Mouse (Mus musculus) gastrocnemius, adult 18-20 months (tissue): ENCODE measurements around the gene Vgf. TPM values are rescaled to one million over a fixed set of nuclear protein-coding genes. Genes with fewer than 3 reads are reported as not detected.

Experiments used
- DNase-seq: peaks from one replicate; pipeline ENCODE4 v3.0.0; 2021; ENCODE audit warnings: low spot score
- total RNA-seq, 2 experiments: library from RNA; stranded (reverse); gene quantifications; 2 replicates each; pipeline ENCODE4 v1.2.3; 2021

Vgf gene
- total RNA-seq, 2 experiments from 2014 or later: not detected

DNA sequence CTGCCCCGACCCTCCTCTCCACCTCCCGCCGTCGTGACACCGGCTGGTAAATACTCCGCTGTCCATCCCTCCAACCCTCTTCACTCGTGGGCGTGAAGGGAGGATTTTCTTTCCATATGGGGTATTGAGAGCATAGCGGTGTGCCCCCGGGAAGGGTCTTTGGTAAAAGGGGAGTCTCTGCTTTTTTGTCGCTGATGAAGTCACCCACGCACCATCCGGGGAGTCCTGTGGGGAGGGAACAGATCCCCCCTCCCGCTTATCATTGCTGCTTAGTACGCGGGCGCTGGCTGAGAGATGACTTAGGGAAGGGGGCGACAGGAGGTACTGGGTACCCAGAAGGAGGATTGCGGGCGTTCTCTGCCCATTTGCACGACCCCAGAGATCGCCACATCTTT, 4.2 kb downstream of the Vgf start:
- no peak for DNase-seq

DNA sequence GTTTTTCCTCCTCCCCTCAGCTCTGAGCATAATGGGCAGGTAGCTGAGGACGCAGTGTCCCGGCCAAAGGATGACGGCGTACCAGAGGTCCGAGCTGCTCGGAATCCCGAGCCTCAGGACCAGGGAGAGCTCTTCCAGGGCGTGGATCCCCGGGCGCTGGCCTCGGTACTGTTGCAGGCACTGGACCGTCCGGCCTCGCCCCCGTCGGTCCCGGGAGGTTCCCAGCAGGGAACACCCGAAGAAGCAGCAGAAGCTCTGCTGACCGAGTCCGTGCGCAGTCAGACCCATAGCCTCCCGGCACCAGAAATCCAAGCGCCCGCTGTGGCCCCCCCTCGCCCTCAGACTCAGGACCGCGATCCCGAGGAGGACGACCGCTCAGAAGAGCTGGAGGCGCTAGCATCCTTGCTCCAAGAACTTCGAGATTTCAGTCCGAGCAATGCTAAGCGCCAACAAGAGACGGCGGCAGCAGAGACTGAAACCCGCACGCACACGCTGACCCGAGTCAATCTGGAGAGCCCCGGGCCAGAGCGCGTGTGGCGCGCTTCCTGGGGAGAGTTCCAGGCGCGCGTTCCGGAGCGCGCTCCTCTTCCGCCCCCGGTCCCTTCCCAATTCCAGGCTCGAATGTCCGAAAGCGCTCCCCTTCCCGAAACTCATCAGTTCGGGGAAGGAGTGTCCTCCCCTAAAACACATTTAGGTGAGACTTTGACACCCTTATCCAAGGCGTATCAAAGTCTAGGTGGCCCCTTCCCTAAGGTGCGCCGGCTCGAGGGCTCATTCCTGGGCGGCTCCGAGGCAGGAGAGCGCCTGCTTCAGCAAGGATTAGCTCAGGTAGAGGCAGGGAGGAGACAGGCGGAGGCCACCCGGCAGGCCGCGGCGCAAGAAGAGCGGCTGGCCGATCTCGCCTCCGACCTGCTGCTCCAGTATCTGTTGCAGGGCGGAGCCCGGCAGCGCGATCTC, 5.2 kb downstream of the Vgf start:
- DNase-seq: no peak

DNA sequence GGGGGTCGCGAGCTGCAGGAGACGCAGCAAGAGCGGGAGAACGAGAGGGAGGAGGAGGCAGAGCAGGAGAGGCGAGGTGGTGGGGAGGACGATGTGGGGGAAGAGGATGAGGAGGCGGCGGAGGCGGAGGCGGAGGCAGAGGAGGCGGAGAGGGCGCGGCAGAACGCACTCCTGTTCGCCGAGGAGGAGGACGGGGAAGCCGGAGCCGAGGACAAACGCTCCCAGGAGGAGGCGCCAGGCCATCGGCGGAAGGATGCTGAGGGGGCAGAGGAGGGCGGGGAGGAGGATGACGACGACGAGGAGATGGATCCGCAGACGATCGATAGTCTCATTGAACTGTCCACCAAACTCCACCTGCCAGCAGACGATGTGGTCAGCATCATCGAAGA, 5.8 kb downstream of the Vgf start:
- DNase-seq: no peak

DNA sequence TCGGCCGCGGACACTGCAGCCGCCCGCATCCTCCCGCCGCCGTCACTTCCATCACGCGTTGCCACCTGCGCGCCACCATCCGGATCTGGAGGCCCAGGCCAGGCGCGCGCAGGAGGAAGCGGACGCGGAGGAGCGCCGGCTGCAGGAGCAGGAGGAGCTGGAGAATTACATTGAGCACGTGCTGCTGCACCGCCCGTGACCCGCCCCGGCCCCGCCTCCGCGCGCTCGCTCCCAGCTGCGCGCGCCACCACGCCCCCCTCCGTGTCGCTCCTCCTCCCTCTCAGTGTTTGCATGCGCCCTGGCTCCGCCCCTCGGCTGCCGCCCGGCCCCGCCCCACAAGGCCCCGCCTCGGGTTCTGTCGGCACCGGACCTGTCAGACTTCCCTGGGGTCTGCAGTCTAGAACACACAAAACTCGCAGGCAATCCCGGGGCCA, 6.5 kb downstream of the Vgf start:
- DNase-seq: peak; percentile 81

DNA sequence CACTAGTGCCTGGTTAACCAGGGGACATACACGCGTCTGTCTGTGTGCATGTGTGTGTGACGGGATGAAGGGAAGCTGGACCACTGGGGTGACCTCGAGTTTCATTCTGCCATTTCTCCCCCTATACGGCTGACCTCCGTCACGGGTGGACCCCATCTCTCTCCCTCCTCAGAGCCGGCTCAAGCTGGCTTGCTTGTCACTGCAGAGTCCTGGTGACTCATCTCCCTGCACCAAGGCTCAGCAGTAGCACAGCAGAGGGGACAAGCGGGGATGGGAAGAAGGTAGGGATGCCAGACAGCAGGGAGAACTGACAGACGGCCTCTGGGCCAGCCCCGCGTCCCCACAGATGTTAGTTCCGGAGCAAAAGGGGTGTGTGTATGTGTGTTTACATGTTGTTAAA, 10.0 kb downstream of the Vgf start:
- DNase-seq: no peak

DNA sequence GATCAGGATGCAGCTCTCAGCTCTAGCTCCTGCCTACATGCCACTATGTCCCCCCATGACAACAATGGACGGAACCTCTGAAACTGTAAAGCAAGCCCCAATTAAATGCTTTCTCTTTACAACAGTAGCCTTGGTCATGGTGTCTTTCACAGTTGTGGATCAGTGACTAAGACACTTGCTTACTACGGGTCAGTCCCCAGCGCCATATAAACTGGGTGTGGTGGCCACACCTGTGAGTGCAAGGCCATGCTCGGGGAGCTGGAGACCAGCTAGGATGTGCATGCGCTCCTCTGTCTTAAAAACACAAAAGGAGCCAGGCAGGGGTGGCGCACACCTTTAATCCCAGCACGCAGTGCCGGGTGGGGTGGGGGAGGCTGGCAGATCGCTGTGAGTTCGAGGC, 13.3 kb downstream of the Vgf start:
- DNase-seq: no peak

DNA sequence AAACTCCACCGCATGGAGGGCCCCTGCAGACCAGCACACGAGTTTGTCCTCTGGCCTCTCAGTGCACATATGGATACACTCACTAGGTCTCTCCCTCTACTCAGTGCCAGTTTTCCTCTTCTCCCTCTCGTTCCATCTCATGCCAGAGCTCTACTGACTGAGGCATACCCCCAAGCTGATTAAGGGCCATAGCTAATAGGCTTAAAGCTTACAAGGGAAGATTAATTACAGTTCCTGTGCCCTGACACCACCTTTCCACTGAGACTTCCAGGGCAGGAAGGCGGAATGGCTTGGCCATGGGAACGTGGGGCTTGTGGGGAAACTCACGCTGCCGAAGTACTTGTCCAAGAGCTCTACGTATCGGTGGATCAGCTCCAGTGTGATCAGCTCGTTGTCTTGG, 15.2 kb downstream of the Vgf start:
- no peak for DNase-seq

DNA sequence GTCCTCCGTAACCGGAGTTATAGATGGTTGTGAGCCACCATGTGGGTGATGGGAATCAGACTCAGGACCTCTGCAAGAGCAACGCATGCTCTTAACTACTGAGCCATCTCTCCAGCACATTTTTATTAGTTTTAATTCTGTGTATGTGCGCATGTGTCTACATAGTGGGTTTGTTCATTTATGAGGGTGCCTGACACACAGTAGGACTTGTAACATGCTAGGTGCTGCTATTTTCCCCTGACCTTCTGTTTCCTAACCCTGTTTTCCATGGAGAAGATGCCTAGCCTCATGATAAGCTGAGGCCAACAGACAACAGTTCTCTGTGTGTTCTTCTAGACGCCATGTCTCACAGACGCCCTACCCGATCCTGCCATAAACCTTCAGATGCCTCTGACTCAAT, 17.8 kb downstream of the Vgf start:
- no peak for DNase-seq

GRCm38 (mm10) chr5:137045402-137046323, 19.5 kb downstream of the Vgf start, which contains the start of gene Ap1s1:
Gene Ap1s1 (minus strand): TSS chr5:137046135.
- DNase-seq: peak; percentile 95

GRCm38 (mm10) chr5:137046324-137046718, 20.1 kb downstream of the Vgf start:
- no peak for DNase-seq

GRCm38 (mm10) chr5:137046991-137047390, 20.8 kb downstream of the Vgf start:
- DNase-seq: no peak

- DNase-seq: no peak
These were observed 24.9 kb downstream of the Vgf start for GRCm38 (mm10) chr5:137051125-137051524.

DNA sequence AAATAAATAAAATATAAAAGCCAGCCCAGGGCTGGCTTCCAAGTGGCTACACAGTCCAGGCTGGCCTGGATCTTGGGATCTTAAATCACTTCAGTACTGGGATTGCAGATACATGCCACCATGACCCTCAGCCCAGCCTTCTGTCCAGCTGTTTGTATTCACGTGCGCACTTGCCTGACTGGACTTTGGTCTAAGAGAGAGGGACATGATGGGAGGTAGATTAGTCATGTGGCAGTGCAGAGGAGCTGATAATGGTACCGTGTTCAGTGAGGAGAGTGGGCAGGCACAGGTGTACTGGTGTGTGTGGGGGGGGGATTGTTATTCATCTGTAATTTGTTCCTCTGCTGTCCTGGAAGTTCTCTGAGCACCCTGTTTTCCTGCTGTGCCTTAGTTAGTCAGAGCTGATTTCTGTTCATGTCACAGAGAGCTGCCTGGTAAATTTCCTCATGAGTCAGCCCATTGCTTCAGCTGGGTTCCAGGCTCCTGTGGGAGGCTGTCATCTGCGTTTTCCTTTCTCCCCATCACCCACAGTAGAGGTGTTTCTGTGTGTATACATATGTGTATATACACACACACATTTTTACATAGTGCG, 25.8 kb downstream of the Vgf start:
- no peak for DNase-seq

DNA sequence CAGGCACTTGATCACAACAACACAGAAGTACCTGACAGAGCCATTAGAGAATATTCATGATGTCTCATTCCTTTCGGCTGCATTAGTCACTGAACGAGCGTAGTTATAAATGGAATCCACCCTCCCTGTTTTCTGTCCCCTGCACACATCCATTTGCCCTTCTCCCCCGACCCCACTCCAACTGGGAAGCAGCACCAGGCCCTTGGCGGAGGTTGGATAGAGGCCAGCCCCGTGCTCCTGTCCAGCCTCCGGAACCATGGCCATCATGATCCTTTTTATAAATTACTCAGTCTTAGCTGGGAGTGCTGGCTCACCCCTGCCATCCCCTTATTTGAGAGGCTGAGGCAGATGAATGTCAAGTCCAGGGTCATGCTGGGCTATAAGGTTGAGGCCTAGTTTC, 28.1 kb downstream of the Vgf start:
- no peak for DNase-seq

GRCm38 (mm10) chr5:137054873-137055272, 28.7 kb downstream of the Vgf start:
- DNase-seq: no peak

- peak; percentile 64 for DNase-seq
These were observed 35.8 kb downstream of the Vgf start for GRCm38 (mm10) chr5:137061809-137062481.

DNA sequence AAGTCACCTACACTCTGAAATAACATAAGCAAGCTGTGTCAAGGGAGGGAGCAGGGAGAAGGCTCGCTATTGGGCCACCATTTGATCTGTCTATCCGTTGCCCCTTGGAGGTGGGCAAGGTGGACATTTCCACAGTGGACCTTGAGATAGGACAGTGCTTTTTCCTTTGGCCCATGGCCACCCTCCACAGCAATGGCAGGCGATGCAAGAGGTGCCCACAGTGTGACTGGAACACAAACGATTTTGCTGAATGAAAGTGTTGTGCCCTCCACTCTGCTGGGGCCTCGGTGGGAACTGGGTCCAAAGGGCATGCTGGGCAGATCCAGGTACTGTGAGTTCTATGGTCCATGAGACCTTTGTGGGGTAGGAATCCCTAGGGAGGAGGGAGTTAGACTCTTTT, 36.4 kb downstream of the Vgf start:
- no peak for DNase-seq

GRCm38 (mm10) chr5:137065454-137065853, 39.3 kb downstream of the Vgf start:
- no peak for DNase-seq

GRCm38 (mm10) chr5:137065923-137066322, 39.7 kb downstream of the Vgf start:
- DNase-seq: no peak

- no peak for DNase-seq
These were observed 42.5 kb downstream of the Vgf start for GRCm38 (mm10) chr5:137068711-137069110.
